Mouse (Mus musculus) forebrain, embryonic 15.5 days (tissue): ENCODE data around the gene Foxb1. TPM values are rescaled to one million over a fixed set of nuclear protein-coding genes. Genes with fewer than 3 reads are reported as not detected.

ENCODE experiments used
- polyA plus RNA-seq: library from polyadenylated mRNA; unstranded; fragments of >200 nt; fragmentation: Nextera tagmentation; extraction: Ambion mirVana; gene quantifications from 2 replicates; pipeline ENCODE4 v1.2.1, GENCODE M21; 2015

Gene Foxb1
- polyA plus RNA-seq, 1 experiment from 2014 or later = 0.98 TPM

Other genes starting within 250 kb of the Foxb1 start
- gene Bnip2, start 228.5 kb upstream of the Foxb1 start, polyA plus RNA-seq = 104 and 105 TPM in 2 replicates